Mouse (Mus musculus) adrenal gland, postnatal 36 days (tissue): ENCODE results near the gene Olfr1289. TPM values are rescaled to one million over a fixed set of nuclear protein-coding genes. Genes with fewer than 3 reads are reported as not detected.

Experiments
- DNase-seq, 2 experiments: peaks; one replicate each; pipeline ENCODE4 v3.0.0; 2021; ENCODE audit warnings: mixed read lengths in 1 of 2
- long read RNA-seq, 2 experiments: library from polyadenylated mRNA; stranded (forward); transcript quantifications; one replicate each; pipeline ENCODE4 v2.0.0; 2021; ENCODE audit warnings: borderline sequencing depth in 2 of 2
- total RNA-seq, 2 experiments: library from RNA; stranded (reverse); gene quantifications; 2 replicates each; pipeline ENCODE4 v1.2.3; 2021

Gene Olfr1289
- total RNA-seq: not detected
- long read RNA-seq, experiment 1: 0 reads
- long read RNA-seq, experiment 2: 0 reads

GRCm38 (mm10) chr2:111480519-111480918, at the start of gene Olfr1289:
Gene Olfr1289, plus strand, starts transcription at chr2:111480819.
- no peak for DNase-seq

- DNase-seq: no peak
Measured at GRCm38 (mm10) chr2:111448842-111449241, 31.8 kb upstream of the Olfr1289 start, which contains the start of gene Olfr1287. Gene Olfr1287, plus strand, starts transcription at chr2:111449142.

- DNase-seq: no peak
Measured at GRCm38 (mm10) chr2:111473801-111474200, 6.8 kb upstream of the Olfr1289 start, which contains the start of gene Olfr1288. Gene Olfr1288, plus strand, starts transcription at chr2:111474101.

- DNase-seq: no peak
Measured at GRCm38 (mm10) chr2:111493729-111494128, 13.1 kb downstream of the Olfr1289 start, which contains the start of gene Olfr1290. Gene Olfr1290, minus strand, starts transcription at chr2:111493829.

GRCm38 (mm10) chr2:111496880-111497279, 16.3 kb downstream of the Olfr1289 start, which contains the start of gene Olfr1291-ps1:
Gene Olfr1291-ps1, plus strand, starts transcription at chr2:111497180.
- DNase-seq: no peak

- no peak for DNase-seq
Measured at GRCm38 (mm10) chr2:111517451-111517850, 36.8 kb downstream of the Olfr1289 start.

GRCm38 (mm10) chr2:111524903-111525302, 44.3 kb downstream of the Olfr1289 start, which contains the start of gene Olfr1293-ps:
Gene Olfr1293-ps, plus strand, starts transcription at chr2:111525203.
- no peak for DNase-seq

Other genes starting within 250 kb of the Olfr1289 start
- gene Olfr1275, start 245.5 kb upstream of the Olfr1289 start, total RNA-seq: not detected
- not detected for gene Olfr1276, start 226.3 kb upstream of the Olfr1289 start, total RNA-seq
- gene Olfr1277, start 206.7 kb upstream of the Olfr1289 start, total RNA-seq: not detected
- not detected for gene Olfr1278, start 190.7 kb upstream of the Olfr1289 start, total RNA-seq
- gene Olfr1279, start 180.2 kb upstream of the Olfr1289 start, total RNA-seq: not detected
- not detected for gene Olfr1280, start 166.8 kb upstream of the Olfr1289 start, total RNA-seq
- gene Olfr1281, start 154.3 kb upstream of the Olfr1289 start, total RNA-seq: not detected
- gene Olfr1282, start 144.7 kb upstream of the Olfr1289 start, total RNA-seq: not detected
- gene Olfr1283, start 114.0 kb upstream of the Olfr1289 start, total RNA-seq: not detected
- not detected for gene Olfr1284, start 105.3 kb upstream of the Olfr1289 start, total RNA-seq
- gene Olfr1286, start 57.7 kb upstream of the Olfr1289 start, total RNA-seq: not detected
- gene Olfr1287, start 31.7 kb upstream of the Olfr1289 start, total RNA-seq: not detected
- not detected for gene Olfr1288, start 6.7 kb upstream of the Olfr1289 start, total RNA-seq
- not detected for gene Olfr1290, start 13.0 kb downstream of the Olfr1289 start, total RNA-seq
- not detected for gene Olfr1291-ps1, start 16.4 kb downstream of the Olfr1289 start, total RNA-seq
- not detected for gene Olfr1293-ps, start 44.4 kb downstream of the Olfr1289 start, total RNA-seq
- not detected for gene Olfr1294, start 59.5 kb downstream of the Olfr1289 start, total RNA-seq
- gene Olfr1295, start 88.9 kb downstream of the Olfr1289 start, total RNA-seq: not detected
- gene Olfr1297, start 145.7 kb downstream of the Olfr1289 start, total RNA-seq: not detected
- not detected for gene Olfr1298, start 168.4 kb downstream of the Olfr1289 start, total RNA-seq
- not detected for gene Olfr1299, start 180.6 kb downstream of the Olfr1289 start, total RNA-seq